Mouse (Mus musculus): Measurements from ENCODE around the gene Cpeb3. TPM values are rescaled to one million over a fixed set of nuclear protein-coding genes. Genes with fewer than 3 reads are reported as not detected.

Gene Cpeb3
- polyA plus RNA-seq, 1 experiment = 4.1 TPM

DNA sequence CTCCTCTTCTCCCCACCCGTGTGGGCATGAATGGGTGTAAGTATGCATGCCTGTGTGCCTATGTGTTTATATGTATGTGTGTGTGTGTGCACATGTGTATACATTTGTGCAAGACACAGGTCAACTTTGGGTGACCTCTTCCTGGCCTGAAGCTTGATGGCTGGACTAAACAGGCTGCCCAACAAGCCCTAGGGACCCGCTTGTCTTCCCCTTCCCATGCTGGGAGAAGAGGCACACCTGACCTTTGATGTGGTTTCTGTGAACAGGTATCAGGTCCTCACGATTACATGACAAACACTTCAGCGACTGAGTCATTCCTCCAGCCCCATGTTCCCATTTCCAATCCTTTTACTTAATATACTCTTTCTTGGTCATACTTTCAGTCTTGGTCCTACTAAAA is 131.8 kb downstream of the Cpeb3 start:
- H3K27me3 ChIP-seq (ENCODE audit: control insufficient read depth, insufficient read depth, low read length) = no peaks in the 10 kb centered on the region
- no peaks in the 10 kb centered on the region for H3K36me3 ChIP-seq (ENCODE audit: control insufficient read depth, insufficient read depth, low read length)
- no peak overlapping the region for H3K27ac ChIP-seq (ENCODE audit: insufficient read depth, low read length)
- H3K4me3 ChIP-seq (ENCODE audit: extremely low read depth, insufficient read depth, insufficient read length) = no peak overlapping the region
- no peaks in the 10 kb centered on the region for H3K4me1 ChIP-seq (ENCODE audit: control insufficient read depth, insufficient read depth, insufficient read length)
- no peak for DNase-seq (ENCODE audit: low read depth in 1 of 2, low spot score in 2 of 2)
- no peak for TF ChIP-seq CTCF (IDR thresholded peaks at IDR 0.05; ENCODE audit: extremely low read depth, insufficient read depth, insufficient read length, insufficient replicate concordance)
- no peak for TF ChIP-seq POLR2A (IDR thresholded peaks at IDR 0.05; ENCODE audit: low read depth, low read length)
- WGBS = 81% methylated on average over 4 of the region's 4 CpGs

DNA sequence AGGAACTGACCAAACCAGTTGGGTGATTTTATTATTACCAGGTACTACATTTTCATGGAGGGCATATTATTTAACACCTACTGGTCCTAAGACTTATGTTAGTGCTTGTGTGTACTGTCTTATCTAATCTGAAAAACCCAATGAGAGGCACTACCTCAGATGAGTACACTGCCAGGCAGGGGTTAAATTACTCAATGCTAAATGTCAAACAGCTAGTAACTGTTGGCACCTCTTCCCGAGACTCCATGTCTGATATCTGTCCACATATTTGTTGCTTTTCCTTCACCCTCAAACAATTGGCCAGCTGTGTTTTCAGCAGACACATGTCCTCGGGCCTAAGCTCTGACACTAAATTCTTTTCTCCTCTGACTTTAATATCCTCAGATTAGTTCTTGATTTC is 132.3 kb downstream of the Cpeb3 start:
- H3K4me1 ChIP-seq (ENCODE audit: control insufficient read depth, insufficient read depth, insufficient read length) = no peaks in the 10 kb centered on the region
- TF ChIP-seq CTCF (IDR thresholded peaks at IDR 0.05; ENCODE audit: extremely low read depth, insufficient read depth, insufficient read length, insufficient replicate concordance) = no peak
- no peak for TF ChIP-seq POLR2A (IDR thresholded peaks at IDR 0.05; ENCODE audit: low read depth, low read length)
- H3K27me3 ChIP-seq (ENCODE audit: control insufficient read depth, insufficient read depth, low read length) = no peaks in the 10 kb centered on the region
- no peak for DNase-seq (ENCODE audit: low read depth in 1 of 2, low spot score in 2 of 2)
- WGBS = 75% methylated on average over 2 of the region's 2 CpGs
- H3K27ac ChIP-seq (ENCODE audit: insufficient read depth, low read length) = no peak overlapping the region
- no peaks in the 10 kb centered on the region for H3K36me3 ChIP-seq (ENCODE audit: control insufficient read depth, insufficient read depth, low read length)
- no peak overlapping the region for H3K4me3 ChIP-seq (ENCODE audit: extremely low read depth, insufficient read depth, insufficient read length)

DNA sequence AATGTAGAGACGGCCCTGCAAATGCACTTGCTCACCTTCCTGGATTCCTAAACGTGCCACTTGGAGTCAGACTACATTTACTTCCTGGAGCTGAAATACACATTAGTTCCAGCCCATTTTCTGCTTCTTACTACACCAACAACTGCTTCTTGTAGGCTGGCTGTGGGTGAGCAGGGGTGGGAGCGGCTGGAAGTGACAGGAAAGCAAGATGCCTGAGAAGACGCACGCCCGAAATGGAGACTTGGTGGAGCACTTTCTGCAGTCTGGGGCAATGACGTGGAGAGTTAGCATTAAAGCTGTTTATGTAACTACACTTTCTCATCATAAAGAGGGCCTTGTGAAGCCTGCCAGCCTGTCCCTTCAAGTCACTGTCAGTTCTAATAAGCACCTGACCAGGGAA is 132.7 kb downstream of the Cpeb3 start:
- Histone ChIP-seq H3K4me3 (ENCODE audit: extremely low read depth, insufficient read depth, insufficient read length) (no peak overlapping the region), H3K36me3 (ENCODE audit: control insufficient read depth, insufficient read depth, low read length) (no peaks in the 10 kb centered on the region), H3K4me1 (ENCODE audit: control insufficient read depth, insufficient read depth, insufficient read length) (no peaks in the 10 kb centered on the region), H3K27me3 (ENCODE audit: control insufficient read depth, insufficient read depth, low read length) (no peaks in the 10 kb centered on the region), H3K27ac (ENCODE audit: insufficient read depth, low read length) (no peak overlapping the region)
- no peak for TF ChIP-seq POLR2A (IDR thresholded peaks at IDR 0.05; ENCODE audit: low read depth, low read length)
- DNase-seq (ENCODE audit: low read depth in 1 of 2, low spot score in 2 of 2) = no peak
- WGBS = 88% methylated on average over 7 of the region's 7 CpGs

DNA sequence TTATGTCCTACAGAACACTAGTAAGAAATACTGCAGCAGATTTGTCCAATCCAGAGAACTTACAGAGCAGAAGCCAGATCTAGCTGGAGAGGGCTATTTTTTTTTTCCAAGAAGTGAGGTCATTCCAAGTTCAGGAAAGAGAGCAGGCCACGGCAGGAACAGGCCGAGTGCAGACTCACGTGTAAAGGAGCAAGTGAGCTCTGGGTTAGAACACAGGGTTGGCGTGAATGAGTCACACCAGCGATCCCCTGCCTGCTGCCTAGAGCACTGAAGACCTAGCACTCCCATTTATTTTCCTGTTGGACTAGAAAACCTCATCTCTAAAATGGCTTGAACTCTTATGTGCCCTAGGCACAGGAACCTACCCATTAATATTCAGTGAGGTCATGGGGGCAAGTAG is 133.7 kb downstream of the Cpeb3 start:
- no peaks in the 10 kb centered on the region for H3K4me1 ChIP-seq (ENCODE audit: control insufficient read depth, insufficient read depth, insufficient read length)
- H3K36me3 ChIP-seq (ENCODE audit: control insufficient read depth, insufficient read depth, low read length) = no peaks in the 10 kb centered on the region
- WGBS = 89% methylated on average over 5 of the region's 5 CpGs
- H3K4me3 ChIP-seq (ENCODE audit: extremely low read depth, insufficient read depth, insufficient read length) = no peak overlapping the region
- no peak for DNase-seq (ENCODE audit: low read depth in 1 of 2, low spot score in 2 of 2)
- H3K27me3 ChIP-seq (ENCODE audit: control insufficient read depth, insufficient read depth, low read length) = no peaks in the 10 kb centered on the region
- TF ChIP-seq POLR2A (IDR thresholded peaks at IDR 0.05; ENCODE audit: low read depth, low read length) = no peak
- TF ChIP-seq CTCF (IDR thresholded peaks at IDR 0.05; ENCODE audit: extremely low read depth, insufficient read depth, insufficient read length, insufficient replicate concordance) = no peak
- H3K27ac ChIP-seq (ENCODE audit: insufficient read depth, low read length) = no peak overlapping the region

DNA sequence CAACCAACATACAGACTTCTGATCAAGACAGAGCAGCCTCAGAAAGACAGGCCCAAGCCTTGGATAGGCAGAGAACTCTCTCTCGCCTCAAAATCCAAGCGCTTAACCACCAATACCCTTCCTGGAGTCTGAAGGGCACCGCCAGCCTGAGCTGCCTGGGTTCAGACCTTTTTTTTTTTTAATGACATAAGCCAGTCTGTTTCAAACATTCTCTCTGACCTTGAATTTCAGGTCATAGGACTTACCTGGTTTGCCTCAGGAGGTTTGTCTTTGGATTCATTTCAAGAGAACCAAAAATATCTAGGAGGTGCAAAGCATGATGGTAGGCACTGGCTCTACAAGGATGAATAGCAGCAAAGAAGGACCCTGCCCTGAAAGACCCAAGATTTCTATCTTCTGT is 134.1 kb downstream of the Cpeb3 start:
- Histone ChIP-seq H3K36me3 (ENCODE audit: control insufficient read depth, insufficient read depth, low read length) (no peaks in the 10 kb centered on the region), H3K27me3 (ENCODE audit: control insufficient read depth, insufficient read depth, low read length) (no peaks in the 10 kb centered on the region), H3K27ac (ENCODE audit: insufficient read depth, low read length) (no peak overlapping the region), H3K4me1 (ENCODE audit: control insufficient read depth, insufficient read depth, insufficient read length) (no peaks in the 10 kb centered on the region), H3K4me3 (ENCODE audit: extremely low read depth, insufficient read depth, insufficient read length) (no peak overlapping the region)
- DNase-seq (ENCODE audit: low read depth in 1 of 2, low spot score in 2 of 2) = no peak
- 98% methylated on average over 3 of the region's 3 CpGs for WGBS
- no peak for TF ChIP-seq POLR2A (IDR thresholded peaks at IDR 0.05; ENCODE audit: low read depth, low read length)
- no peak for TF ChIP-seq CTCF (IDR thresholded peaks at IDR 0.05; ENCODE audit: extremely low read depth, insufficient read depth, insufficient read length, insufficient replicate concordance)

DNA sequence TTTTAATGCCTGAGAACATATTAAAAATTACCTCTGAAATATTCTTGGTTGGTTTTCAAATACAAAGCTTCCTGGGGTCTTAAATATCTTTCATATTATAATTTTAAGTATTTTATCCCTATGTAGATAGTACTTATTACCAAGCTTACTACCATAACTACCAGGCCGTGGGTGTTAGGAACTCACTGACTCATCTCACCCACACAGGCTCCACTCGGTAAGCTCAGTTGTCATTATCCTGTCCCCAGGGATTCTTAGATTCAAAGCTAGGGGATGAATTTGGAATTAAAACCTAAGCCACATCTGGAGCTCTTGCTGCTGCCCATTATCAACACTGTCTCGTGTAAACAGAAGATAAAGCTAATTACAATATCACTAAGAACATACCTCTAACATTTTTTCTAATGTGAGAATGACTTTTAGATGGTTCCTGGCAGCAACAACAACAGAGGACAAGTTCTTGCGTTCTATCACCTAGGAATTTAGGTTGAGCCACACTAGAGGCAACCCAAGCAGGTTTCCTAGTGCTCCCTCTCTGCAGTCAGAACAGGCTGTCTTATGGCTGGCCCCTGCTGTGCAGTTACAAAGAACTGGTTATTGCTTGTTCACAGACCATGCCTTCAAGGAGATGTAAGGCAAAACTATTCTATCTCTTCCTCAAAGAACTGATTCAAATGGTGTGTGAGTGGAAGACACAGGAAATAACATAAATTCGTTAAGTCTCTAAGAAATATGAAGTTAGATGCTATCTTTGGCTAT is 135.4 kb downstream of the Cpeb3 start:
- no peak for DNase-seq (ENCODE audit: low read depth in 1 of 2, low spot score in 2 of 2)
- H3K27ac ChIP-seq (ENCODE audit: insufficient read depth, low read length) = no peak overlapping the region
- H3K4me3 ChIP-seq (ENCODE audit: extremely low read depth, insufficient read depth, insufficient read length) = no peak overlapping the region
- H3K36me3 ChIP-seq (ENCODE audit: control insufficient read depth, insufficient read depth, low read length) = no peaks in the 10 kb centered on the region
- no peaks in the 10 kb centered on the region for H3K27me3 ChIP-seq (ENCODE audit: control insufficient read depth, insufficient read depth, low read length)
- WGBS = 85% methylated on average over 5 of the region's 5 CpGs
- TF ChIP-seq POLR2A (IDR thresholded peaks at IDR 0.05; ENCODE audit: low read depth, low read length) (no peak), CTCF (IDR thresholded peaks at IDR 0.05; ENCODE audit: extremely low read depth, insufficient read depth, insufficient read length, insufficient replicate concordance) (no peak)
- no peaks in the 10 kb centered on the region for H3K4me1 ChIP-seq (ENCODE audit: control insufficient read depth, insufficient read depth, insufficient read length)

DNA sequence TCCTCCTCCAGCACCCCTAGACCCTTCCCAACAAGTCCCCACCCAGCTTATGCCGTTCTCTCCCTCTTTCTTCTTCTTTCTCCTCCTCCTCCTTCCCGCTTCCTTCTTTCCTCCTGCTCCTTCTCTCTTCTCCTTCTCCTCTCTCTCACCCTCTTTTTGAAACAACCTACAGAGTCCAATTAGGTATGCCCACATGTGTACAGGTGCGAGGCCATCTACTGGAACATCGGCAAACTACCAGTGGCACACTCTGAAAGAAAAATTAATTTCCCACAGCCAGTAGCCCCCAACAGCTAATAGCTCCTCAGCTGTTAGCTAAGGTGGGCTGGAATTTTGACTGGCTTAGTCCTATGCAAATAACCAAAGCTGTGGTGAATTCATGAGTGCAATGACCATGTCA is 139.2 kb downstream of the Cpeb3 start:
- Histone ChIP-seq H3K27me3 (ENCODE audit: control insufficient read depth, insufficient read depth, low read length) (no peaks in the 10 kb centered on the region), H3K27ac (ENCODE audit: insufficient read depth, low read length) (no peak overlapping the region), H3K4me3 (ENCODE audit: extremely low read depth, insufficient read depth, insufficient read length) (no peak overlapping the region), H3K36me3 (ENCODE audit: control insufficient read depth, insufficient read depth, low read length) (no peaks in the 10 kb centered on the region), H3K4me1 (ENCODE audit: control insufficient read depth, insufficient read depth, insufficient read length) (no peaks in the 10 kb centered on the region)
- 89% methylated on average over 4 of the region's 4 CpGs for WGBS
- TF ChIP-seq POLR2A (IDR thresholded peaks at IDR 0.05; ENCODE audit: low read depth, low read length) (no peak), CTCF (IDR thresholded peaks at IDR 0.05; ENCODE audit: extremely low read depth, insufficient read depth, insufficient read length, insufficient replicate concordance) (no peak)
- no peak for DNase-seq (ENCODE audit: low read depth in 1 of 2, low spot score in 2 of 2)

Data from spleen, adult 2 months (tissue).